Mouse (Mus musculus) cerebellum, postnatal 4 days (tissue): ENCODE results near the gene Akap11.

Source experiments
- DNase-seq, 2 experiments: peaks; one replicate each; pipeline ENCODE4 v3.0.0; 2022; ENCODE audit warnings: low spot score in 2 of 2, mixed read lengths in 1 of 2

The Akap11 gene

DNA sequence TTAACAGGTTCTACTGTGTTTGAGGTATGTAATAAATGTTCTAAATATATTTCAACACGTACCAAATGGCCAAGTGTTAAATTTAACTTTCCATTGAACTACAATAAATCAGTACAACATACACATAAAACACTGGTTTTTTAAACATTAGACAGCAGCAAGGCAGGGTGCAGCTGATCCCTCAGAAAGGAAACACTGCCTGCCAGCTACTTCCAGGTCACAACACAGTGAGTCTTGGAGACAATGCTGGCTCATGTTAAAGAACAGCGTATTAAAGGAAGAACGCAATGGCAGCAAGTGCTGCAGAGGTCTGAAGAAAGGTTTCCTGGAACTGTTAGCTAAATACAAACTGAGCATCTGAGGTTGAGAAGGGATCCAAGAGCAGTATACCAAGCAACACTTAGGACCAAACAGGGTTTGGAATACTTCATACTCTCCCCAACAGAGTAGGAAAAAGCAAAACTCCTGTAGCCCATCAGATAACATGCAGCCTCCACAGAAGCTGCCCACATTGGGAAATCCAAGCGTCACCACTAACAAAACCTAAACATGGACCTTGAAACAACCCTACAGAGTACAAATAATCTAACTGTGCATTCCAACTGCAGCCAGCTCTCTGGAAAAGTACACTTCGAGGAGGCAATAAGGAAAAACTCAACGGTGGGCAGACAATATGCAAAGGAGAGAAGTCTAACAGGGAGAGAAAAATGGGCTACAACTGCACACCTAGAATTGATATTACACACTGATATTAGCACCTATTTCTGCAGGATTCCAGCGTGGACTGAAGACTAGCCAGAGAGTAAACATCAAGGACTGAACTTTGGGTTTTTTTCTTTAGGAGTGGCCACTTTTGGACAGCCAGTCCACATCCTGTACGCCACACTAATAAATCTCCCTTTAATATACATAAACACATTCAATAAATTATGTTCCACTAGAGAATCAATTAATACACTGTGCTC, 7.9 kb downstream of the Akap11 start:
- DNase-seq = no peak

DNA sequence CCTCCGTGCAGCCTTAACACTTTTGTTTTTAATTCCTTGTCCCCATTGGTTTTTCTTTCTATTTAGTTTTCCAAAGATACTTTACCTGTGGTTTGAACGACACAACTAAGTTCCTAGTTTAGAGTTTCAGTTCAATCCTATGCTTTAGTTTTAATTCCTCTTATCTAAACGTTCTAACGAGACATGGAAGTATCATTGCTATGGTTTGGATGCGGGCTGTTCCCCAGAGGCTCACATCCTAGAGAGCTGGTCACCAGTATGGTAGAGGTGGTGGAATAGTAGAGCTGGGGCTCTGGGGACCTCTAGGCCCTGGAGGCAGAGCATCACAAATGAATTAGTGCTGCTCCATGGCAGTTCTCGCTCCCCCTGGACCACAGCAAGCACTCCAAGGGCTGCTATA, 9.7 kb downstream of the Akap11 start:
- no peak for DNase-seq

DNA sequence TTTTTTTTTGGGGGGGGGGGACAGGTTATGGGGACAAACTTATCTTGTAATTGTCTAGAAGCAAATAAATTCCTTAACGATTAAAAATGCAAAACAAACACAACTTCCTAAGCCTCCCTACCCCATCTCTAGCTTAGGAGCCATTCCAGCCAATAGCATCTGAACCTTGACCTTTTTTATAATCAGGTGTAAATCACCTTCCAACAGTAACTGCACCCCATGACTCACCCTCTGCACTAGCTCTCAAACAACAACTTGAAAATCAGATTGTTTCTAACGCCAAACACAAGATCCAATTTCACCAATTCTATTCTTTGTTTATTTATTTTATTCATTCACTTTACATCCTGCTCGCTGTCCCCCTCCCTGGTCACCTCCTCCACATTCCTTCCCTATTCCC, 10.1 kb downstream of the Akap11 start:
- DNase-seq = no peak

DNA sequence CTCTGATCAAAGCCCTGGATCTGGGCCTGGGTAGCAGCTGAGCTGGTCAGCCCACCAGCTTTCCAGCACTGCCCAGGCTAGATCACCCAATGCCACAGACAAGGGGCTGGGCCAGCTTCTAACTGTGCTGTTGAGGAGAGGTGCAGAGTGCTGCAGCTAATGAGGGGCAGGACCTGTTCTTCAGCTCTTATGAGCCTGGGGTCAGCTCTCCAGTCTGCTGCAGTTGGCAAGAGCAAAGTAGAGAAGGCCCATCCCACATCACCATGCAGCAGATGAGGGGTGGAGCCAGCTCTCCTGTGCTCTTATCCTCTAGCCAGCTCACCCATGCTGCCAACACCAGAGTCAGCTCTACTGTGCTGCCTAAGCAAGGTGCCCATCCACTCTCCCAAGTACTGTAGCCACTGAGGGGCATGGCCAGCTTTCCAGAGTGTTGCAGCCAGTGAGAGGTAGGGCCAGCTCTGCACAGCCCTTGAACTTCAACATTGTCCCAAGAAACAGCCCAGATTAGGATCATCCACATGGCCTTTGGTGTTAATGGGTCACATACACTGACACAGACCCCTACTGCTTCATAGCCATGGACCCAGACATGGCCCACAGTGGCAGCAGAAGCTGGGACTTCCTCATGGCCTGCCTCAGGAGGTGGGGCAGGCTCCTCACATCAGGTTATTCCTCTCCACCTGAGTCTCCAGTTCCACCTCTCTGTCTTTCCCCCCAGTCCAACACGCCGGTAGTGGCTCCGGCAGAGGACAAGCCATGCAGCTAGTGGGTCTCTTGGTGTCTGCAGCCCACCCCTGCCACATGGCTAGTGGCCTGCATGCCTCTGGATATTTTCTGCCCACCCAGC, 10.8 kb downstream of the Akap11 start:
- DNase-seq = peak in 1 of 2 experiments; percentile 6

DNA sequence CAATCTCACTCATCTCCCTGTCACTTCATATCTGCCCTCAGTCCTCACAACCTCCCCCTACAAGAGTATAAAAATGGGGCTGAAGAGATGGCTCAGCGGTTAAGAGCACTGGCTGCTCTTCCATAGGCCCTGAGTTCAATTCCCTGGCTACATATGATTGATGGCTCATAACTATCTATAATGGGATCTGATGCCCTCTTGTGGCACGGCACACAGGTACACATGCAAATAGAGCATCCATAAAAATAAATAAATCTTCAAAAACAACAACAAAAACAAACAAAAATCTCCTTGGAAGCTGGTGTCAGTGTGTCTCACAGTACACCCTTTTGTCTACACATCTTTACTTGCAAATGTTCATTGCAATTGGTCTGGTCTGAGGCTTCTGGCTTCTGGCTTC, 11.5 kb downstream of the Akap11 start:
- no peak for DNase-seq

DNA sequence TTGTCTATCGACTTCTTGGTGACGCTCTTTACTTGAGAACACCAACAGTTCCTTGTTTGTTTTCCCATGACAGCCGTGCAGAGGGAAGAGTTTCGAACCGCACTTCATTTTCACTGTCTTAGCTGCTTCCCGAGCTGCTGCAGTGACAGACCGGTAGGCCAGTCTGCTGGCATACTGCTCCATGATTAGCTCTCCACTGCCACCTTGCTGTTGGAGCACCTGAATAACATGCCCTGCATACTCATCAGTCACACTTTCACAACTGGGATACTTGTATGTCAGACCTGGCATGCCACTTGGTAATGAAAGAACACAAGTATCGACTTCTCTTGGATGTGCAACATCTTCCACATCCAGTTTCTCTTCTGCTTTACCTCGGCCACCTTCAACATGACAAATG, 25.9 kb downstream of the Akap11 start:
- peak in 1 of 2 experiments; percentile 9 for DNase-seq

DNA sequence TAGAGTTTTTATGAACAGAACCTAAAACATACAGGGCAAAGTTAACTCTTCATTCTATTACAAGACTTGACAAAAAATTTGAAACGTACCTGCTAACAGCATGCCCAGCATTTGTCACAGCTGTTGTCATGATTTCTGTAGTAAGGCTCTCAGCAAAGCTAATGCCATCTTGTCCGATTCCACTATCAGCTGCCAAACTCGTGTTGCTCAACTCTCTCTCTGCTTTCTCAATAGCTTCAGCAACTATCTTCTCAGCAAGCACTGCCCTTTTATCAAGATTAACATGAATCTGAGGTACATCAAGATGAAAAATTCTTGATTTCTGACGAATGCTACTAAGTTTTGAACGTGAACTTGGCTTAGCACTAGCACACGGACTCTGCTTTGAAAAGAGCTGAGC, 26.8 kb downstream of the Akap11 start:
- DNase-seq = no peak

DNA sequence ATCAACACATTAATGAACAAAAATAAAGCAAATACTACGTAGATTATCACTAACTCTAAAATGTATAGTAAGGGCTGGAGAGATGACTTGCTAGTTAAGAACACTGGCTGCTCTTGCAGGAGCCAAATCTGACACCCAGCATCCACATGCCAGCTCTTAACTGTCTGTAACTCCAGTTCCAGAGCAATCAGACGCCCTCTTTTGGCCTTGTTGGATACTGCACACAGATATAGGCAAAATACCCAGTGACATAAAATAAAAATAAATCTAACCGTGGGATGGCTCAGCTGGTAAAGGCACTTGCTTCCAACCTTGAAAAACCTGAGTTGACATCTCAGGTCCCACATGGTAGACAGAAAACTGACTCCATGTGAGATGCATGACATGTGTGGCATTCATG, 36.0 kb downstream of the Akap11 start:
- DNase-seq = no peak

DNA sequence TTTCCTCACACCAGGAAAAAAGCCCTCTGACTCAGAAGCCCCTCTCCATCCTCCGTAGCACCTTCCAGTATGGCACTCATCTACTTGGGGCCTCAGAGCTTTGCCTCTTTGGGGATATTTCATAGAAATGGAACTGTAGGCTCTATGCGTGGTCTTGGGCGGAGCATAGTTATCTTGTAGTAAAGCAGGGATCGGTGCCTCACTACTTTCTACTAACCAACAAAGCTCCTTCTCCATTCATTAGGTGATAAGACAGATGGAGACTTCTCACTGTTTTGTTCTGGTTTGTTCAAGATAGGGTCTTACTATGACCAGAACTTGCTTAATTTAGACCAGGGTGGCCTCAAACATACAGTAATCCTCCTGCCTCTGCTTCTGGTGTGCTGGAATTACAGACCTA, 39.9 kb downstream of the Akap11 start:
- DNase-seq = no peak

DNA sequence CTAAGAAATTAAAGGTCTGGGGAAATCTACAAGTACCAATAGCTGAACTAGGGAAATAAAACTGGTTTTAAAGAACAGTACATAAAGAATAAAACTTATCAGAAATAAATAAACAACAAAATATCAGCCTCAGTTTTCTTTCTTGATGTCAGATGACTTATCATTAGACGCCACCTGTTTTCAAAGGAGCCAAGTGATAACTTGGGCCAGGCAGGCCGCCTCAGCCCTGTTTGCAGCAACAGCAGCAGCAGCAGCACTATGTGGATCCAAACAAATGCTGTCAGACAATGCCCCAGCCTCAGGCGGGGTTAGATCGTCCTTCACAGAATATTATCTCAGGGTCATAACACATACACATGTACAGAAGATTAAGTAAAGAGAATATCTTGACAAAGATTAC, 41.4 kb downstream of the Akap11 start:
- DNase-seq = no peak

DNA sequence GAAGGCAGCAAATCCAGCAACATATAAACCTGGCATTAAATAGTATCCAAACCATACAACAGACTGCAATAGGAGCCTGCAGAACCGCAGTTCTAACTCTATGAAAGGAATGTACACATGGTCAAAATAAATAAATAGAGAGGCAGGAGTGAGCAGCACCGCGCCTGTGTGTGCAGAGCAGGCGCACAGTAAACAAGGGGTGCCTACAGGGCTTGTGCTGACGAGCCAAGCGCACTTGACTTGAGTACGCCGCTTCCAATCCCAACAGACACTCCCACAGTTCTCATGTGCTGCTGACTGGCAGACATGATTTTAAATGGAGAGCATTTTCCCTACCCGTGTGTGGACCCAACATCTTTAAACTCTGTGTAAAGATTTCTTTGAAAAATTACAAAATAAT, 44.0 kb downstream of the Akap11 start:
- DNase-seq = no peak

DNA sequence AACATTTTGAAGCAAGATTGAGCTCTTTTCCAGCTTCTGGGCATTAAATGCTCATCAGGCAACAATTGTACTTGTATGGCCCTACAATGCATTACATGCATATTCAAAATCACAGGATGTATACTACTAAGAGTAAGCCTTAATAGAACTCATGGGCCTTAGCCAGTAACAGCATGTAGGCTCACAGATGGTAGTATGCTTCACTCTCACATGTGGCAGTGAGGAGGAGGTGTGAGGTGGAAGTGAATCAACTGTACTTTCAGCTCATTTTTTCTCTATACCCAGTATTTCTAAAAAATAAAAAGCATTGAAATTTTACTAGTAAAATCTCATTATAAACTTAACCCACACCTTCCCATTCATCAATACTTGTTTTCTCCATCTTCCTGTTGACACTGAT, 45.2 kb downstream of the Akap11 start:
- no peak for DNase-seq

DNA sequence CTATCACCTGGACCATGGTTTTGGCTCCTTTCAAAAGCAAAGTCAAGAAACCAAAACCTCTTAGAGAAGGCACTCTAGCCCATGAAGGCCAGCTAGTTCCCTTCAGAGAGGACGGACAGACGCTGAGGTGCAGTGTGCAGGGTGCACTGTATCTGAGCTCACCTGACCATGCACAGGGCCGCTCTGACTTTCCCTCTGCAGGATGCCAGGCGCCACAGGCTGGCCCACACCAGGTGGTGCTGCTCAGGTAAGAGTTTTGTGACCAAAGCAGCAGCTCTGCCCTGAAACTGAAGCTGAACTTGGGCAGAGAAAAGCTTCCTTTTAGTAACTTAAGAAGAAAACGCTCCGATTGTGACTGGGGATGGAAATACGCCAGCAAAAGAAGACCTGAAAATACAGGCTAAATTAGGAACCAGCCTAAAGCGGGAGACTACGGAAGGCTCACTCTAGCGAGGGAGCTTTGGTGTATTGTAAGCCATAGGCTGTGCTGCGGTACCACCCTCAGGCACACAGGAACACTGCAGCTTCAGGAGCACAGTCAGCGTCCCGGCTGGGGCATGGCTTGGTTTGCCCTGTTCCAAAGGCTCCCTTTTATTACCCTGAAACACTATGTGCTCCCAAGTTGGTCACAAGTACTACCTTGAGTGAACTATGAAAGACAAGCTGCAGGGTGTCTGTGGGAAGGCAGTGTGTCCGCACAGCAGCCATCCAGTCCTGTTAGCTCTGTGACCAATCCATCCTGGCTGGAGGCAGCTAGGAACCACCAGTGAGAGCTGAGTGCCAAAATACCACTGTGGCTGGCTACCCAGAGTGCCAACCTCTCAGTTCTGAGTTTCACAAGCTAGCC, 54.0 kb downstream of the Akap11 start:
- DNase-seq = peak in 1 of 2 experiments; percentile 51

DNA sequence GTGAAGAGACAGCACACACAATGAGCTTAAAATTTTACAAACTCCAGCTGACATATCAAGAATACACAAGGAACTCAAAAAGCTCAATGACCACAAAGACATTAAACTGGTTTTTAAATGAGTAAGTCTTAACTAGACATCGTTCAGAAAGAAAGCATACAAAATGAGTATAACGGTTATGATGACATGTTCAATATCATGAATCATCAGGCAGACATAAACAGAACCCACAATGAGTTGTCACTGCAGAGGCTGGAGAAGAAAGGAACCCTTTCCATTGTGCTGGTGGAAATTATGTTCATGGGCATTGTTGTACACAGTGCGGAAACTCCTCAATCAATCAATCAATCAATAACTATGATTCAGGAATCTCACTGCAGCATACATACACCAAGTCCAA, 62.5 kb downstream of the Akap11 start:
- DNase-seq = no peak

DNA sequence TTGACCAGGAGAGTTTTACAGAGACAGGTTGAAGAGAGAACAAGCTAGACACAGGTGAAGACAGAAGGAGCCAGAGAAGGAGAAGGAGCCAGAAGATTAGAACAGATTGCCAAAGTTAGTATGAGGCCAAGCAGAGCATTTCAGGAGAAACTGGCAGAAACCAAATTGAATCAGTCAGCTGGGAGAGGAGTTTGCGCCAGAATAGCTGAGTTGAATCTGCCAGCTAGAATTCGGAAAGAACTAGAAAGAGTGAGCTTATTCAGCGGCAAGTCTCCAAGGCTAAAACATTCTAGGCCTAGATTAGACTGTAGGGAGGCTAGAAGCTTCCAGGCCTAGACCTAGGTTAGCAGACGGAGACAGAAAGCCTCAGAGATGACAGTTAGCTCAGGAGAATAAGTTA, 65.9 kb downstream of the Akap11 start:
- no peak for DNase-seq

DNA sequence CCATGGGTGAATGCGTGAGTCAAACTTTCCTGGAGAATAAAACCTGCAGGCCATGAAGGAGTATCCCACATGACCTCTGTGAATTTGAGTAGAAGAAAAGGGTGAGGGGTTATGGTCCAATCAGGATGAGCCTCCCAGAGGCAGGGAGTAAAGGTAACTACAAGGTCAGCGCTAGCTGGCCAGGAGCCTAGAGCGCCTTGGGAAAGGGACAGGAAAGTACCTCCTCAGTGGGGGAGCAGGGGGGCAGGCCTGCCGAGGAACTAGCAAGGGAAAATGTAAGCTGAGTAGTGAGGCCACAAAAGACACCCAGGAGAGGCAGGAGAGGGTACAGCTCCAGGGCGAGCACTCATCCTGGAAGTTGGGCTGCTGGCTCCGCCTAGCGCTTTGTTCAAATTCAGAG, 67.6 kb downstream of the Akap11 start:
- DNase-seq = no peak

DNA sequence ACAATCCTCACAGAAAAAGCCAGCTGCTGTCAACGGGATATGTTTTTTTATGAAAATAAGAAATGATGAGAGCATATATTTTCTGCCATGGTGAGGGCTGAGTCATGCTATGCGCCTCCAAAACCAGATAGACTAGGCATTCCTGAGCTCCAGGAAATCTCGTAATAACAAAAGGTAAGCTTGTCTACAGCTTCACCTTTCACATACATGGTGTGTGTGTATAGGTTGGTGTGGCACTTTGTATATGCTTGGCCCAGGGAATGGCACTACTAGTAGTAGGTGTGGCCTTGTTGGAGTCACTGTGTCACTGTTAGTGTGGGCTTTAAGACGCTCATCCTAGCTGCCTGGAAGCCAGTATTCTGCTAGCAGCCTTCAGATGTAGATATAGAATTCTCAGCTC, 68.6 kb downstream of the Akap11 start:
- no peak for DNase-seq

DNA sequence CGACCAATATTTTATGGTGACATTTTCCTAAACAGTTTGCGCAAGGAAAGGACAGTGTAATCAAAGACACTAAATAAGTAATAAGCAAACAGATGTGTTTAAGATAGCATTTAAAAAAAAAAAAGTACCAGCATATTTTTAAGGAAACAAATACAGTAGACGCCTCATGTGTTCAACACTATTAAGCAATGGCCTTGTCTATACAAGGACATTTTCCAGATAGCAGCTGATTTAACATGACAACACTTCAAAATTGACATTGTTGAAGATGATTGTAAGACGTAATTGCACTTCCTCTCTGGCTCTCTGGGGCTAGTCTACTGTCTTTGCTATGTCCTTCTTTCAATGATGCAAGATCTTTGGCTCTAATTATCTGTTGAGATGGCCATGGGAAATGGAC, 72.3 kb downstream of the Akap11 start:
- no peak for DNase-seq

DNA sequence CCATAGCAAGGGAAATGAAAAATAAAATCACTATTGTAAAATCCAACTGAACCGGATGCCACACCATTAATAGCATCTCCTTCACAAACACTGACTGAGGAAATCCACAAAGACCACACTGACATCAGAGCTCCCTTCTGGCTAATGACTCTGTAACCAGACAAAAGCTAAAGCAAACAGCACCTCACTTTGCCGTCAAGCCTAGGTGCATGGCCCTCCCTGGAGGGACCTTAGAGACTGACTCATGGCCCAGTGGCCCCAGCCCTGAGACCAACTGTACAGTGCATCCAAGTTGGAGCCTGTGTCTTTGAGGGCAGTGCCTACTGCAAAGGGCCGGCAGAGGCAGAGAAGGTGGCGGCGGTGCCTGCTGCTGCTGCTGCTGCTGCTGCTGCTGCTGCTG, 77.5 kb downstream of the Akap11 start:
- DNase-seq = no peak

DNA sequence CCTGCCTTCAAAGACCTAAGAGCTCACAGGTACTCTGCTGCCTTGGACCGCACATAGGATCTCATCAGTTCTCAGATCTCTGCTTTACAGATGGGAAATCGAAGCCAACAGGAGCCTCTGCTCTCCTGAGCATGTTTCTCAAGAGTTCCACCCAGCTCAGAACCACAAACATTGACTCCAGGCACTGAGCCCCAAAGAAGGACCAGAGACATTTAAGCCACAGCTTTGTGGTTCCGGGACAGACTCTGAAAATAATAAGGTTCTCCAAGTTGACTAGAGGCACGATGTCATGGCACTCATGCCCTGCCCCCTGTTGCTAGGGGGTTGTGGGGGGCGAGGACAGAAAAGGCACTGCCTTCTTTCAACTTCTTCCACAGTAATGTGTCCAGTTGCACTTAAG, 77.9 kb downstream of the Akap11 start:
- no peak for DNase-seq

DNA sequence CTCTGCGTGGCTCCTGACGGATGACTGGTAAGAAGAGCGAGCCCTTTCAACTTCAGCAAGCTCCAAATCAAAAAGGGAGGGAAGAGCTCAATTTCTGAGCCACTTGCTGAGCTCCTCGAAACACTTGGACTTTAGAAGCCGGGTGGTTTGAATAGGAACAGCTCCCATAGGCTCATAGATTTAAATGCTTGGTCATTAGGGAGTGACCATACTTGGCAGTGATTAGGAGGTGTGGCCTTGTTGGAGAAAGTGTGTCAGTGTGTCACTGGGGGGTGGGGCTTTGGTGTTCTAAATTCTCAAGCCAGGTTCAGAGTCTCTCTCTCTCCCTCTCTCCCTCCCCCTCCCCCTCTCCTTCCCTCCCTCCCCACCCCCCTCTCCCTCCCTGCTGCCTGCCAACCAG, 81.6 kb downstream of the Akap11 start:
- DNase-seq = no peak
